Mouse (Mus musculus): ENCODE measurements at regions not wholly inside any gene's neighbourhood (a gene's known extent, or its start where the extent isn't known, plus 50 kb on each side); places are given as distances from the start of the nearest gene placed in this dataset.

- Histone ChIP-seq H3K4me1 (ENCODE audit: control insufficient read depth, insufficient read depth, low read length) (peaks cover 21% of the 10 kb centered on the region), H3K9me3 (ENCODE audit: control insufficient read depth, low read length) (no peaks in the 10 kb centered on the region), H3K4me2 (ENCODE audit: low read depth, low read length) (no peak overlapping the region), H3K36me3 (ENCODE audit: control insufficient read depth, insufficient read depth, low read length) (no peaks in the 10 kb centered on the region), H3K4me3 (ENCODE audit: low read length) (no peak overlapping the region), H3K27me3 (replicated peaks; ENCODE audit: control insufficient read depth, insufficient read depth, low read length) (no peaks in the 10 kb centered on the region), H3K27ac (ENCODE audit: low read length) (peak overlapping the region; percentile 79), H3K9ac (ENCODE audit: low read depth, low read length) (no peak overlapping the region)
- 41% methylated on average over 10 of the region's 10 CpGs for WGBS
- ATAC-seq, result peak; percentile 41; the same call in 1 of the 2 replicates
Observed at GRCm38 (mm10) chr13:44502612-44503256, 226.5 kb upstream of the Jarid2 start.

GRCm38 (mm10) chr13:44503257-44503950, 225.9 kb upstream of the Jarid2 start:
- WGBS, result 59% methylated on average over 15 of the region's 15 CpGs
- peak; percentile 79 for ATAC-seq
- no peaks in the 10 kb centered on the region for H3K9me3 ChIP-seq (ENCODE audit: control insufficient read depth, low read length)
- peaks cover 21% of the 10 kb centered on the region for H3K4me1 ChIP-seq (ENCODE audit: control insufficient read depth, insufficient read depth, low read length)
- no peak overlapping the region for H3K9ac ChIP-seq (ENCODE audit: low read depth, low read length)
- no peak overlapping the region for H3K4me2 ChIP-seq (ENCODE audit: low read depth, low read length)
- H3K27me3 ChIP-seq (replicated peaks; ENCODE audit: control insufficient read depth, insufficient read depth, low read length), result no peaks in the 10 kb centered on the region
- H3K4me3 ChIP-seq (ENCODE audit: low read length), result no peak overlapping the region
- no peaks in the 10 kb centered on the region for H3K36me3 ChIP-seq (ENCODE audit: control insufficient read depth, insufficient read depth, low read length)
- H3K27ac ChIP-seq (ENCODE audit: low read length), result peak overlapping the region; percentile 79

- no peak overlapping the region for H3K4me2 ChIP-seq (ENCODE audit: low read depth, low read length)
- H3K36me3 ChIP-seq (ENCODE audit: control insufficient read depth, insufficient read depth, low read length), result no peaks in the 10 kb centered on the region
- no peaks in the 10 kb centered on the region for H3K9me3 ChIP-seq (ENCODE audit: control insufficient read depth, low read length)
- WGBS, result 82% methylated on average over 6 of the region's 6 CpGs
- no peak overlapping the region for H3K9ac ChIP-seq (ENCODE audit: low read depth, low read length)
- ATAC-seq, result no peak
- H3K27ac ChIP-seq (ENCODE audit: low read length), result no peak overlapping the region
- no peak overlapping the region for H3K4me3 ChIP-seq (ENCODE audit: low read length)
- no peaks in the 10 kb centered on the region for H3K27me3 ChIP-seq (replicated peaks; ENCODE audit: control insufficient read depth, insufficient read depth, low read length)
- peaks cover 22% of the 10 kb centered on the region for H3K4me1 ChIP-seq (ENCODE audit: control insufficient read depth, insufficient read depth, low read length)
Observed at GRCm38 (mm10) chr13:44504455-44504854, 224.8 kb upstream of the Jarid2 start.

GRCm38 (mm10) chr13:44506975-44507374, 222.3 kb upstream of the Jarid2 start:
- no peak for ATAC-seq
- H3K27ac ChIP-seq (ENCODE audit: low read length), result no peak overlapping the region
- no peak overlapping the region for H3K4me3 ChIP-seq (ENCODE audit: low read length)
- H3K4me2 ChIP-seq (ENCODE audit: low read depth, low read length), result no peak overlapping the region
- no peak overlapping the region for H3K9ac ChIP-seq (ENCODE audit: low read depth, low read length)
- H3K4me1 ChIP-seq (ENCODE audit: control insufficient read depth, insufficient read depth, low read length), result peaks cover 19% of the 10 kb centered on the region
- H3K9me3 ChIP-seq (ENCODE audit: control insufficient read depth, low read length), result no peaks in the 10 kb centered on the region
- 0 out of 2 replicates have a peak, but pooled peaks cover 2% of the 10 kb centered on the region for H3K27me3 ChIP-seq (replicated peaks; ENCODE audit: control insufficient read depth, insufficient read depth, low read length)
- WGBS, result 50% methylated on average over 5 of the region's 5 CpGs
- no peaks in the 10 kb centered on the region for H3K36me3 ChIP-seq (ENCODE audit: control insufficient read depth, insufficient read depth, low read length)

- 36% methylated on average over 11 of the region's 11 CpGs for WGBS
- no peak overlapping the region for H3K4me3 ChIP-seq (ENCODE audit: low read length)
- H3K27me3 ChIP-seq (replicated peaks; ENCODE audit: control insufficient read depth, insufficient read depth, low read length), result 0 out of 2 replicates have a peak, but pooled peaks cover 2% of the 10 kb centered on the region
- no peaks in the 10 kb centered on the region for H3K9me3 ChIP-seq (ENCODE audit: control insufficient read depth, low read length)
- ATAC-seq, result no peak
- no peaks in the 10 kb centered on the region for H3K36me3 ChIP-seq (ENCODE audit: control insufficient read depth, insufficient read depth, low read length)
- H3K4me2 ChIP-seq (ENCODE audit: low read depth, low read length), result no peak overlapping the region
- no peak overlapping the region for H3K27ac ChIP-seq (ENCODE audit: low read length)
- H3K4me1 ChIP-seq (ENCODE audit: control insufficient read depth, insufficient read depth, low read length), result 0 out of 2 replicates have a peak, but pooled peaks cover 5% of the 10 kb centered on the region
- no peak overlapping the region for H3K9ac ChIP-seq (ENCODE audit: low read depth, low read length)
Observed at GRCm38 (mm10) chr13:44509526-44510159, 219.6 kb upstream of the Jarid2 start.

GRCm38 (mm10) chr13:44513378-44514285, 215.6 kb upstream of the Jarid2 start:
- WGBS, result 56% methylated on average over 13 of the region's 13 CpGs
- ATAC-seq, result no peak

GRCm38 (mm10) chr13:44514636-44515158, 214.6 kb upstream of the Jarid2 start:
- H3K27ac ChIP-seq (ENCODE audit: low read length), result no peak overlapping the region
- H3K36me3 ChIP-seq (ENCODE audit: control insufficient read depth, insufficient read depth, low read length), result no peaks in the 10 kb centered on the region
- WGBS, result 73% methylated on average over 5 of the region's 5 CpGs
- H3K4me2 ChIP-seq (ENCODE audit: low read depth, low read length), result no peak overlapping the region
- H3K4me3 ChIP-seq (ENCODE audit: low read length), result no peak overlapping the region
- H3K27me3 ChIP-seq (replicated peaks; ENCODE audit: control insufficient read depth, insufficient read depth, low read length), result 0 out of 2 replicates have a peak, but pooled peaks cover 2% of the 10 kb centered on the region
- H3K4me1 ChIP-seq (ENCODE audit: control insufficient read depth, insufficient read depth, low read length), result 0 out of 2 replicates have a peak, but pooled peaks cover 1% of the 10 kb centered on the region
- no peak overlapping the region for H3K9ac ChIP-seq (ENCODE audit: low read depth, low read length)
- no peak for ATAC-seq
- H3K9me3 ChIP-seq (ENCODE audit: control insufficient read depth, low read length), result no peaks in the 10 kb centered on the region

More at GRCm38 (mm10) chr13:44513378-44514285, 215.6 kb upstream of the Jarid2 start:
- Histone ChIP-seq H3K4me1 (ENCODE audit: control insufficient read depth, insufficient read depth, low read length) (0 out of 2 replicates have a peak, but pooled peaks cover 5% of the 10 kb centered on the region), H3K27me3 (replicated peaks; ENCODE audit: control insufficient read depth, insufficient read depth, low read length) (0 out of 2 replicates have a peak, but pooled peaks cover 2% of the 10 kb centered on the region), H3K4me2 (ENCODE audit: low read depth, low read length) (no peak overlapping the region), H3K4me3 (ENCODE audit: low read length) (no peak overlapping the region), H3K9me3 (ENCODE audit: control insufficient read depth, low read length) (no peaks in the 10 kb centered on the region), H3K9ac (ENCODE audit: low read depth, low read length) (no peak overlapping the region), H3K27ac (ENCODE audit: low read length) (no peak overlapping the region), H3K36me3 (ENCODE audit: control insufficient read depth, insufficient read depth, low read length) (no peaks in the 10 kb centered on the region)

GRCm38 (mm10) chr13:44516863-44517262, 212.4 kb upstream of the Jarid2 start:
- Histone ChIP-seq H3K27ac (ENCODE audit: low read length) (no peak overlapping the region), H3K9me3 (ENCODE audit: control insufficient read depth, low read length) (no peaks in the 10 kb centered on the region), H3K36me3 (ENCODE audit: control insufficient read depth, insufficient read depth, low read length) (no peaks in the 10 kb centered on the region), H3K9ac (ENCODE audit: low read depth, low read length) (no peak overlapping the region), H3K4me3 (ENCODE audit: low read length) (no peak overlapping the region), H3K4me1 (ENCODE audit: control insufficient read depth, insufficient read depth, low read length) (no peaks in the 10 kb centered on the region), H3K4me2 (ENCODE audit: low read depth, low read length) (no peak overlapping the region), H3K27me3 (replicated peaks; ENCODE audit: control insufficient read depth, insufficient read depth, low read length) (no peaks in the 10 kb centered on the region)
- 83% methylated on average over 4 of the region's 4 CpGs for WGBS
- ATAC-seq, result no peak

All from intestine, embryonic 16.5 days (tissue).